Comparison of ENCODE assay signal across 7 mouse cellular contexts in the genomic region with DNA sequence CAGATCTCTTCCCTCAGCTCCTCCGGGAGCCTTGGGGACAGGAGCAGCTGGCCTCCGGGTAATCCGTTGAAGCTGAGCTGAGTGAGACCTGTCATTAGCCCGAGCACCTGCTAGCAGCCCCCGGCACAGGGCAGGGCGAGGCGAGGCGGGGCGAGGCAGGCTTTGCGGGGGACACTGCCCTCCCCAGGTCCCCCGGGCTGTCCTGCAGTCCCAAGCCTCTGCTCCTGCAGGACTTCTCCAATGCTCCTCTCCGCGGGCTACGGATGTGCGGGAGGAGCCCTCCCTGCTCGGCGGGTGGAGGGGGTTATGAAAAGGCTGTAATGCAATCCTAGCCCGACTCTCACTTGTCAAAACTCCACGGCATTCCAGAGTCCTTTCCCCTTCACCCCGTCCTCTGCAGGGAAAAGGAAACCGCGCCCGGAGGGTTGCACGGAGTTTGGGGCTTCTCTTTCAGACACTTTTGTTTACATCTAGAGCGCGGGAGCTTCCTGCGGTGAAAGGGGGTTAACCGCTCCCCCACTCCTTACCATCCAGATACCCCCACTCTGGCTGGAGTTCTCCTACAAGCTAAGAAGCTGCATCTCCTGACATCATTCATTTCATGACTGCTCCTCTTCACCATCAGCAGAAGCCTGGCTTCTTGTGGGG.
A peak's percentile ranks its signal among the peaks of the same experiment; 100 is the strongest.
DNase-seq lines count a peak whose midpoint lies in the region; ATAC-seq and TF ChIP-seq lines count a peak whose summit lies in the region.

No protein-coding gene starts in this region.

- DNase-seq in R1 (ENCODE audit: low read depth, low spot score), result peak; percentile 94
- peak; percentile 9 to 34 for DNase-seq in cerebellum, adult 2 months
- DNase-seq in gastrocnemius, adult 18-20 months (ENCODE audit: low spot score), result peak; percentile 50
- DNase-seq in induced T-regulatory cell, adult 2 months (ENCODE audit: low read depth), result peak; percentile 12
- DNase-seq in frontal cortex, postnatal 14 days (ENCODE audit: low spot score in 2 of 2), result no peak

- H3K27me3 ChIP-seq in cerebellum, adult 2 months (ENCODE audit: control insufficient read depth, insufficient read depth, low read length), result no peaks in the 10 kb centered on the region; the same call in 1 of the 2 replicates
- peaks cover 28% of the 10 kb centered on the region for H3K27me3 ChIP-seq in liver, embryonic 15.5 days
- peaks cover 2% of the 10 kb centered on the region; the same call in 1 of the 2 replicates for H3K27me3 ChIP-seq in neural tube, embryonic 12.5 days (replicated peaks)

- WGBS in cerebellum, adult 2 months, result 1% methylated on average over 28 of the region's 28 CpGs
- WGBS in liver, embryonic 15.5 days (ENCODE audit: insufficient replicate concordance), result under 1% methylated on average over 28 of the region's 28 CpGs
- WGBS in neural tube, embryonic 12.5 days, result under 1% methylated on average over 28 of the region's 28 CpGs

- TF ChIP-seq POLR2A in cerebellum, adult 2 months (IDR thresholded peaks at IDR 0.05; ENCODE audit: borderline replicate concordance, insufficient read depth, low read length), result no peak

- TF ChIP-seq CTCF in cerebellum, adult 2 months (IDR thresholded peaks at IDR 0.05; ENCODE audit: borderline replicate concordance, insufficient read depth, low read depth, low read length), result no peak

- peak overlapping the region; percentile 27; the same call in 1 of the 2 replicates for H3K9ac ChIP-seq in liver, embryonic 15.5 days
- peak overlapping the region; percentile 61 for H3K9ac ChIP-seq in neural tube, embryonic 12.5 days

- H3K4me1 ChIP-seq in cerebellum, adult 2 months (ENCODE audit: control insufficient read depth, insufficient read depth, low read length), result no peaks in the 10 kb centered on the region
- H3K4me1 ChIP-seq in liver, embryonic 15.5 days (replicated peaks), result peaks cover 10% of the 10 kb centered on the region; the same call in 1 of the 2 replicates
- peaks cover 21% of the 10 kb centered on the region for H3K4me1 ChIP-seq in neural tube, embryonic 12.5 days

- H3K9me3 ChIP-seq in liver, embryonic 15.5 days (replicated peaks), result no peaks in the 10 kb centered on the region
- no peaks in the 10 kb centered on the region for H3K9me3 ChIP-seq in neural tube, embryonic 12.5 days

- H3K4me3 ChIP-seq in cerebellum, adult 2 months (replicated peaks; ENCODE audit: insufficient read depth, low read depth, low read length), result peak overlapping the region; percentile 54
- peak overlapping the region; percentile 50 for H3K4me3 ChIP-seq in liver, embryonic 15.5 days (replicated peaks)
- peak overlapping the region; percentile 48 for H3K4me3 ChIP-seq in neural tube, embryonic 12.5 days

- no peak overlapping the region for H3K27ac ChIP-seq in cerebellum, adult 2 months (ENCODE audit: insufficient read depth, low read length)
- no peak overlapping the region for H3K27ac ChIP-seq in liver, embryonic 15.5 days (replicated peaks)
- no peak overlapping the region for H3K27ac ChIP-seq in neural tube, embryonic 12.5 days

- ATAC-seq in liver, embryonic 15.5 days (ENCODE audit: insufficient read depth), result no peak
- peak; percentile 49; the same call in 1 of the 2 replicates for ATAC-seq in neural tube, embryonic 12.5 days (ENCODE audit: low FRiP score, low read depth)

- no peaks in the 10 kb centered on the region for H3K36me3 ChIP-seq in liver, embryonic 15.5 days (replicated peaks)
- H3K36me3 ChIP-seq in neural tube, embryonic 12.5 days, result no peaks in the 10 kb centered on the region

- peak overlapping the region; percentile 70 for H3K4me2 ChIP-seq in liver, embryonic 15.5 days
- peak overlapping the region; percentile 98 for H3K4me2 ChIP-seq in neural tube, embryonic 12.5 days (replicated peaks)

Comparison
In these comparisons a context has a peak if more than half of its experiments do, and no peak if none do; other contexts are left out.
1. DNase-seq: peak in R1 (single experiment), cerebellum, adult 2 months (2 of 2), gastrocnemius, adult 18-20 months (single experiment) and induced T-regulatory cell, adult 2 months (single experiment); none in frontal cortex, postnatal 14 days (0 of 2).
2. Peak in every context shown above with its lines, with median percentiles within 50 percentile points of each other: H3K4me3 ChIP-seq.